ENCODE assay signal across 8 mouse cellular contexts in genomic region chr2:126933921-126934320, GRCm38 (mm10). TPM values are rescaled to one million over a fixed set of nuclear protein-coding genes. Genes with fewer than 3 reads are reported as not detected.
DNase-seq lines count a peak whose midpoint lies in the region; ATAC-seq and TF ChIP-seq lines count a peak whose summit lies in the region.

No protein-coding gene starts in this region.

- H3K4me3 ChIP-seq in CH12.LX (replicated peaks in 1 of 3; ENCODE audit: low read depth in 2 of 3, low read length in 2 of 3, poor library complexity in 1 of 3): no peak overlapping the region
- H3K4me3 ChIP-seq in liver, embryonic 14.5 days (ENCODE audit: insufficient read depth in 1 of 2, low read depth in 2 of 2, low read length in 2 of 2): no peak overlapping the region; a peak in 1 of 4 replicates
- no peak overlapping the region for H3K4me3 ChIP-seq in cerebellum, adult 2 months (replicated peaks; ENCODE audit: insufficient read depth, low read depth, low read length)
- H3K4me3 ChIP-seq in midbrain, embryonic 16.5 days (ENCODE audit: low read depth, low read length): no peak overlapping the region

- no peaks in the 10 kb centered on the region for H3K9me3 ChIP-seq in CH12.LX (replicated peaks; ENCODE audit: low read length)
- H3K9me3 ChIP-seq in liver, embryonic 14.5 days (ENCODE audit: control insufficient read depth, low read length): no peaks in the 10 kb centered on the region
- no peaks in the 10 kb centered on the region for H3K9me3 ChIP-seq in midbrain, embryonic 16.5 days (replicated peaks; ENCODE audit: control insufficient read depth, low read length, poor library complexity, severe bottlenecking)

- TF ChIP-seq CTCF in CH12.LX (conservative IDR thresholded peaks at IDR 0.05 in 1 of 2, IDR thresholded peaks at IDR 0.05 in 1 of 2; ENCODE audit: low read depth in 2 of 2, low read length in 2 of 2): no peak
- no peak for TF ChIP-seq CTCF in liver, embryonic 14.5 days (IDR thresholded peaks at IDR 0.05; ENCODE audit: low read depth)
- TF ChIP-seq CTCF in cerebellum, adult 2 months (IDR thresholded peaks at IDR 0.05; ENCODE audit: borderline replicate concordance, insufficient read depth, low read depth, low read length): no peak

- no peak for TF ChIP-seq POLR2A in CH12.LX (IDR thresholded peaks at IDR 0.05; ENCODE audit: low read depth, low read length)
- TF ChIP-seq POLR2A in cerebellum, adult 2 months (IDR thresholded peaks at IDR 0.05; ENCODE audit: borderline replicate concordance, insufficient read depth, low read length): no peak

- peaks cover 2 to 13% of the 10 kb centered on the region in 2 experiments for H3K36me3 ChIP-seq in CH12.LX (replicated peaks in 1 of 2; ENCODE audit: control insufficient read depth in 1 of 2, insufficient read depth in 1 of 2, low read length in 1 of 2)
- no peaks in the 10 kb centered on the region for H3K36me3 ChIP-seq in liver, embryonic 14.5 days (replicated peaks; ENCODE audit: control insufficient read depth, insufficient read depth, low read depth)
- no peaks in the 10 kb centered on the region for H3K36me3 ChIP-seq in midbrain, embryonic 16.5 days (ENCODE audit: control insufficient read depth, insufficient read depth, low read length)

- peak; percentile 24 for DNase-seq in kidney, adult 9 months
- no peak for DNase-seq in kidney, postnatal 14 days
- DNase-seq in CH12.LX (ENCODE audit: extremely low read depth): no peak
- DNase-seq in liver, embryonic 14.5 days (ENCODE audit: low read depth in 3 of 3, low spot score in 3 of 3): no peak
- no peak for DNase-seq in cerebellum, adult 2 months
- no peak for DNase-seq in gastrocnemius, postnatal 36 days

- H3K4me1 ChIP-seq in CH12.LX (ENCODE audit: control insufficient read depth in 1 of 2, insufficient read depth in 2 of 2): peaks cover 8 to 24% of the 10 kb centered on the region in 2 experiments; a peak in 3 of 4 replicates
- H3K4me1 ChIP-seq in liver, embryonic 14.5 days (replicated peaks; ENCODE audit: control insufficient read depth in 2 of 2, insufficient read depth in 2 of 2, low read length in 1 of 2): peaks cover 2 to 7% of the 10 kb centered on the region in 2 experiments; a peak in 3 of 4 replicates
- no peaks in the 10 kb centered on the region; the same call in none of the 2 replicates for H3K4me1 ChIP-seq in cerebellum, adult 2 months (ENCODE audit: control insufficient read depth, insufficient read depth, low read length)
- H3K4me1 ChIP-seq in midbrain, embryonic 16.5 days (ENCODE audit: control insufficient read depth, insufficient read depth, low read length): peaks cover 6% of the 10 kb centered on the region; the same call in 1 of the 2 replicates

- peaks cover 10% of the 10 kb centered on the region for H3K79me2 ChIP-seq in CH12.LX (replicated peaks; ENCODE audit: control insufficient read depth, extremely low read depth, insufficient read depth, poor library complexity, severe bottlenecking)

- peak; percentile 20 for ATAC-seq in granulocyte monocyte progenitor cell, adult 5-6 weeks (replicated peaks; ENCODE audit: poor library complexity, severe bottlenecking)
- ATAC-seq in liver, embryonic 14.5 days (ENCODE audit: insufficient read depth): no peak
- ATAC-seq in midbrain, embryonic 16.5 days: no peak

- H3K27me3 ChIP-seq in CH12.LX (replicated peaks): no peaks in the 10 kb centered on the region
- H3K27me3 ChIP-seq in liver, embryonic 14.5 days (ENCODE audit: control insufficient read depth, insufficient read depth, low read length): no peaks in the 10 kb centered on the region
- H3K27me3 ChIP-seq in cerebellum, adult 2 months (ENCODE audit: control insufficient read depth, insufficient read depth, low read length): no peaks in the 10 kb centered on the region
- no peaks in the 10 kb centered on the region for H3K27me3 ChIP-seq in midbrain, embryonic 16.5 days (ENCODE audit: control insufficient read depth, insufficient read depth, low read depth, low read length)

- in situ Hi-C loops in CH12.LX (cut with MboI; ENCODE audit: low pct_ligation_motif_present, low pct_unique_long_range_greater_than_20kb, low sequenced_read_pairs): no loop called here

- TF ChIP-seq RAD21 in CH12.LX (IDR thresholded peaks at IDR 0.05; ENCODE audit: low read depth, low read length): no peak

- no peak overlapping the region for H3K27ac ChIP-seq in CH12.LX (ENCODE audit: insufficient read depth, low read depth)
- H3K27ac ChIP-seq in liver, embryonic 14.5 days: no peak overlapping the region
- H3K27ac ChIP-seq in cerebellum, adult 2 months (ENCODE audit: insufficient read depth, low read length): no peak overlapping the region
- H3K27ac ChIP-seq in midbrain, embryonic 16.5 days (ENCODE audit: low read length): no peak overlapping the region

- dilution Hi-C loops in CH12.LX (cut with MboI; ENCODE audit: extremely low pct_ligation_motif_present, extremely low pct_unique_long_range_greater_than_20kb, low sequenced_read_pairs): no loop called here

- no peak for TF ChIP-seq EP300 in CH12.LX (IDR thresholded peaks at IDR 0.05; ENCODE audit: low read length)
- TF ChIP-seq EP300 in liver, embryonic 14.5 days (IDR thresholded peaks at IDR 0.05; ENCODE audit: low read depth): no peak

- peak overlapping the region; percentile 71 for H3K9ac ChIP-seq in CH12.LX (ENCODE audit: insufficient read depth, low read depth)
- no peak overlapping the region; the same call in 1 of the 2 replicates for H3K9ac ChIP-seq in liver, embryonic 14.5 days (replicated peaks)
- H3K9ac ChIP-seq in midbrain, embryonic 16.5 days (ENCODE audit: low read depth, low read length): no peak overlapping the region

- peak overlapping the region; percentile 84 for H3K4me2 ChIP-seq in CH12.LX (ENCODE audit: insufficient read depth, low read depth, poor library complexity, severe bottlenecking)
- H3K4me2 ChIP-seq in liver, embryonic 14.5 days (ENCODE audit: low read depth): peak overlapping the region; percentile 80
- no peak overlapping the region; the same call in 1 of the 2 replicates for H3K4me2 ChIP-seq in midbrain, embryonic 16.5 days (ENCODE audit: low read length)

- intact Hi-C loops in gastrocnemius, postnatal 36 days (cut with DNase I): loop anchor here (2.0 to 5.0 kb wide), 2 partner anchors 37 to 57 kb away; partner anchors contain the start of gene Trpm7

TF ChIP-seq in CH12.LX, 34 proteins besides CTCF, POLR2A, EP300 and RAD21:
- TF ChIP-seq JUND (conservative IDR thresholded peaks at IDR 0.05; ENCODE audit: low read depth, low read length) (no peak), ZNF384 (IDR thresholded peaks at IDR 0.05; ENCODE audit: low read depth, low read length) (peak; percentile 84)

RNA-seq across cellular contexts. Expression of gene Sppl2a, which starts 0.9 kb away (rescaled TPM):
- total RNA-seq in CH12.LX (2012; rRNA removed) (29.8 and 37.4 TPM in 2 replicates), CH12.LX (2014; rRNA removed) (52.4 and 58.5 TPM in 2 replicates)
- 34.0 and 35.3 TPM in 2 replicates for polyA plus RNA-seq in CH12.LX (2012; ENCODE audit: insufficient read length, low read depth)
- total RNA-seq in granulocyte monocyte progenitor cell, adult 5-6 weeks (2014; fragmentation: Nextera tagmentation): 22.1 and 39.3 TPM in 2 replicates
- total RNA-seq in granulocyte monocyte progenitor cell, adult 5-6 weeks (2017): 32.7 and 35.5 TPM in 2 replicates
- 8.7 and 10.9 TPM in 2 replicates for polyA plus RNA-seq in liver, embryonic 14.5 days (2012; rRNA removed)
- 25.5 and 27.3 TPM in 2 replicates for polyA plus RNA-seq in liver, embryonic 14.5 days (2014; fragmentation: Nextera tagmentation; extraction: Ambion mirVana)
- polyA plus RNA-seq in cerebellum, adult 2 months (2012; rRNA removed): 20.0 and 20.1 TPM in 2 replicates
- total RNA-seq in gastrocnemius, postnatal 36 days (2021): 10 to 100 TPM; 64.2 to 64.3 TPM
- 33.3 and 35.7 TPM in 2 replicates for polyA plus RNA-seq in midbrain, embryonic 16.5 days (2015; fragmentation: Nextera tagmentation; extraction: Ambion mirVana)

RNA-seq across cellular contexts. Expression of gene Trpm7, which starts 57.9 kb away (rescaled TPM):
- total RNA-seq in CH12.LX (2012; rRNA removed): 14.1 and 15.7 TPM in 2 replicates
- total RNA-seq in CH12.LX (2014; rRNA removed): 30.1 and 36.7 TPM in 2 replicates
- polyA plus RNA-seq in CH12.LX (2012; ENCODE audit: insufficient read length, low read depth): 23.7 and 25.8 TPM in 2 replicates
- total RNA-seq in granulocyte monocyte progenitor cell, adult 5-6 weeks (2014; fragmentation: Nextera tagmentation): 46.9 and 86.4 TPM in 2 replicates
- 77.3 and 91.7 TPM in 2 replicates for total RNA-seq in granulocyte monocyte progenitor cell, adult 5-6 weeks (2017)
- 10.1 and 15.1 TPM in 2 replicates for polyA plus RNA-seq in liver, embryonic 14.5 days (2012; rRNA removed)
- polyA plus RNA-seq in liver, embryonic 14.5 days (2014; fragmentation: Nextera tagmentation; extraction: Ambion mirVana): 13.8 and 15.8 TPM in 2 replicates
- polyA plus RNA-seq in cerebellum, adult 2 months (2012; rRNA removed): 27.6 and 28.9 TPM in 2 replicates
- total RNA-seq in gastrocnemius, postnatal 36 days (2021): 10 to 100 TPM; 21.7 to 30.7 TPM
- polyA plus RNA-seq in midbrain, embryonic 16.5 days (2015; fragmentation: Nextera tagmentation; extraction: Ambion mirVana): 28.6 and 39.2 TPM in 2 replicates
